Mouse (Mus musculus) lung, postnatal 0 days (tissue): Measurements from ENCODE around the gene Lhx5. TPM values are rescaled to one million over a fixed set of nuclear protein-coding genes. Genes with fewer than 3 reads are reported as not detected.

Experiments used
- ATAC-seq: fragments of 200-750 bp; cut with Nextera tagmentation; 2 replicates; pipeline ENCODE4 v1.8.0; 2017; ENCODE audit warnings: moderate library complexity
- DNase-seq: peaks from one replicate; pipeline ENCODE4 v3.0.0-alpha.2; 2016; ENCODE audit warnings: low spot score
- H3K27ac ChIP-seq: fragments of 300-500 bp; sonication (generic); 2 replicates; pipeline ENCODE4 v1.5.1; 2014; ENCODE audit warnings: antibody characterized with exemption, mild to moderate bottlenecking, low read length, mixed read lengths
- H3K27me3 ChIP-seq: fragments of 300-500 bp; sonication (generic); replicated peaks from 2 replicates; pipeline ENCODE4 v1.6.1; 2014; ENCODE audit warnings: low read length, mixed read lengths; ENCODE audit not compliant: insufficient read depth
- H3K36me3 ChIP-seq: fragments of 300-500 bp; sonication (generic); 2 replicates; pipeline ENCODE4 v1.6.1; 2014; ENCODE audit warnings: low read length, mixed read lengths; ENCODE audit not compliant: insufficient read depth
- H3K4me1 ChIP-seq: fragments of 300-500 bp; sonication (generic); 2 replicates; pipeline ENCODE4 v1.6.1; 2014; ENCODE audit warnings: antibody characterized with exemption, low read depth, low read length, mixed read lengths; ENCODE audit not compliant: insufficient read depth
- H3K4me2 ChIP-seq: fragments of 300-500 bp; sonication (generic); replicated peaks from 2 replicates; pipeline ENCODE4 v1.6.1; 2014; ENCODE audit warnings: low read depth, mild to moderate bottlenecking, low read length, moderate library complexity, mixed read lengths
- H3K4me3 ChIP-seq: fragments of 300-500 bp; sonication (generic); 2 replicates; pipeline ENCODE4 v1.5.1; 2014; ENCODE audit warnings: low read depth, low read length
- H3K9ac ChIP-seq: fragments of 300-500 bp; sonication (generic); replicated peaks from 2 replicates; pipeline ENCODE4 v1.6.1; 2014; ENCODE audit warnings: low read depth, mild to moderate bottlenecking
- H3K9me3 ChIP-seq: fragments of 300-500 bp; sonication (generic); 2 replicates; pipeline ENCODE4 v1.6.1; 2016; ENCODE audit warnings: low read length, mixed read lengths
- CTCF ChIP-seq: IDR thresholded peaks from 2 replicates; pipeline ENCODE4 v1.5.1; 2016; ENCODE audit warnings: antibody characterized with exemption, mild to moderate bottlenecking
- EP300 ChIP-seq: IDR thresholded peaks from 2 replicates; pipeline ENCODE4 v1.6.1; 2016; ENCODE audit warnings: antibody characterized with exemption, mild to moderate bottlenecking, control low read depth
- WGBS: fragments of 180-500 bp; shearing (Covaris S2); extraction: QIAGEN DNeasy Blood & Tissue Kit; methylation state at CpG from one replicate; pipeline ENCODE4 v1.1.7; 2014; 5-methylcytosine and 5-hydroxymethylcytosine counted together
- polyA plus RNA-seq: library from polyadenylated mRNA; unstranded; fragments of >200 nt; fragmentation: Nextera tagmentation; extraction: Ambion mirVana; gene quantifications from 2 replicates; pipeline ENCODE4 v1.2.1, GENCODE M21; 2015

Lhx5 gene
- polyA plus RNA-seq, 1 experiment from 2014 or later, result not detected

- no peak for ATAC-seq
- TF ChIP-seq CTCF (peak; percentile 77), EP300 (no peak)
- 7% methylated on average over 9 of the region's 9 CpGs for WGBS
- no peak overlapping the region for H3K9ac ChIP-seq
- H3K27ac ChIP-seq, result no peak overlapping the region
- H3K4me2 ChIP-seq, result no peak overlapping the region
- H3K4me3 ChIP-seq, result no peak overlapping the region
- H3K27me3 ChIP-seq, result no peaks in the 10 kb centered on the region
- peak; percentile 72 for DNase-seq
- no peaks in the 10 kb centered on the region for H3K9me3 ChIP-seq
- no peaks in the 10 kb centered on the region for H3K36me3 ChIP-seq
- no peaks in the 10 kb centered on the region for H3K4me1 ChIP-seq
Measured at GRCm38 (mm10) chr5:120457628-120458027, 26.1 kb downstream of the Lhx5 start.

- no peaks in the 10 kb centered on the region for H3K4me1 ChIP-seq
- no peak overlapping the region for H3K9ac ChIP-seq
- H3K27me3 ChIP-seq, result no peaks in the 10 kb centered on the region
- no peak for TF ChIP-seq CTCF
- no peak for TF ChIP-seq EP300
- H3K9me3 ChIP-seq, result no peaks in the 10 kb centered on the region
- DNase-seq, result no peak
- H3K4me2 ChIP-seq, result no peak overlapping the region
- H3K36me3 ChIP-seq, result no peaks in the 10 kb centered on the region
- ATAC-seq, result no peak
- WGBS, result 69% methylated on average over 10 of the region's 10 CpGs
- no peak overlapping the region for H3K27ac ChIP-seq
- H3K4me3 ChIP-seq, result no peak overlapping the region
Measured at GRCm38 (mm10) chr5:120459133-120459532, 27.6 kb downstream of the Lhx5 start.

GRCm38 (mm10) chr5:120461902-120462301, 30.4 kb downstream of the Lhx5 start:
- TF ChIP-seq EP300 (no peak), CTCF (no peak)
- no peak overlapping the region for H3K27ac ChIP-seq
- H3K4me2 ChIP-seq, result no peak overlapping the region
- 62% methylated on average over 15 of the region's 15 CpGs for WGBS
- H3K36me3 ChIP-seq, result no peaks in the 10 kb centered on the region
- no peak for ATAC-seq
- H3K9ac ChIP-seq, result no peak overlapping the region
- 0 out of 2 replicates have a peak, but pooled peaks cover 2% of the 10 kb centered on the region for H3K9me3 ChIP-seq
- no peak for DNase-seq
- H3K4me1 ChIP-seq, result no peaks in the 10 kb centered on the region
- H3K27me3 ChIP-seq, result no peaks in the 10 kb centered on the region
- no peak overlapping the region for H3K4me3 ChIP-seq

GRCm38 (mm10) chr5:120464321-120464720, 32.8 kb downstream of the Lhx5 start:
- Histone ChIP-seq H3K9ac (no peak overlapping the region), H3K36me3 (no peaks in the 10 kb centered on the region), H3K4me1 (no peaks in the 10 kb centered on the region), H3K27ac (no peak overlapping the region), H3K4me2 (no peak overlapping the region), H3K27me3 (no peaks in the 10 kb centered on the region), H3K9me3 (0 out of 2 replicates have a peak, but pooled peaks cover 2% of the 10 kb centered on the region), H3K4me3 (no peak overlapping the region)
- no peak for TF ChIP-seq EP300
- peak; percentile 35 for TF ChIP-seq CTCF
- DNase-seq, result no peak
- 81% methylated on average over 4 of the region's 4 CpGs for WGBS
- no peak for ATAC-seq

- Histone ChIP-seq H3K4me2 (no peak overlapping the region), H3K4me3 (no peak overlapping the region), H3K9ac (no peak overlapping the region), H3K9me3 (0 out of 2 replicates have a peak, but pooled peaks cover 2% of the 10 kb centered on the region), H3K27ac (no peak overlapping the region), H3K4me1 (no peaks in the 10 kb centered on the region), H3K36me3 (no peaks in the 10 kb centered on the region), H3K27me3 (no peaks in the 10 kb centered on the region)
- TF ChIP-seq CTCF (peak; percentile 64), EP300 (no peak)
- WGBS, result 36% methylated on average over 5 of the region's 5 CpGs
- no peak for DNase-seq
- no peak for ATAC-seq
Measured at GRCm38 (mm10) chr5:120465062-120465461, 33.6 kb downstream of the Lhx5 start.

- no peak overlapping the region for H3K4me2 ChIP-seq
- no peak overlapping the region for H3K27ac ChIP-seq
- H3K9ac ChIP-seq, result no peak overlapping the region
- H3K27me3 ChIP-seq, result no peaks in the 10 kb centered on the region
- ATAC-seq (peak; percentile 73), DNase-seq (peak; percentile 48)
- no peaks in the 10 kb centered on the region for H3K36me3 ChIP-seq
- H3K4me3 ChIP-seq, result no peak overlapping the region
- H3K4me1 ChIP-seq, result no peaks in the 10 kb centered on the region
- TF ChIP-seq EP300, result no peak
- WGBS, result 50% methylated on average over 6 of the region's 6 CpGs
- H3K9me3 ChIP-seq, result 0 out of 2 replicates have a peak, but pooled peaks cover 2% of the 10 kb centered on the region
Measured at GRCm38 (mm10) chr5:120465860-120466259, 34.4 kb downstream of the Lhx5 start.

- no peak overlapping the region for H3K9ac ChIP-seq
- H3K4me2 ChIP-seq, result 0 out of 2 replicates have a peak overlapping the region, but pooled peaks have one; percentile 14
- H3K4me3 ChIP-seq, result no peak overlapping the region
- H3K27me3 ChIP-seq, result no peaks in the 10 kb centered on the region
- TF ChIP-seq CTCF, result no peak
- TF ChIP-seq EP300, result no peak
- H3K36me3 ChIP-seq, result no peaks in the 10 kb centered on the region
- no peak overlapping the region for H3K27ac ChIP-seq
- H3K4me1 ChIP-seq, result no peaks in the 10 kb centered on the region
- ATAC-seq (no peak), DNase-seq (peak; percentile 19)
- WGBS, result 13% methylated on average over 4 of the region's 4 CpGs
- 0 out of 2 replicates have a peak, but pooled peaks cover 2% of the 10 kb centered on the region for H3K9me3 ChIP-seq
Measured at GRCm38 (mm10) chr5:120467026-120467425, 35.5 kb downstream of the Lhx5 start.
